Mouse (Mus musculus) adrenal gland, postnatal 36 days (tissue): Measurements from ENCODE around the gene Gm8279. TPM values are rescaled to one million over a fixed set of nuclear protein-coding genes. Genes with fewer than 3 reads are reported as not detected.
"Not testable (repeated sequence)": the region's sequence is repeated elsewhere in the genome, so short reads cannot be mapped to it uniquely, and the experiment has no call there.

Experiments used
- DNase-seq, 2 experiments: peaks; one replicate each; pipeline ENCODE4 v3.0.0; 2021; ENCODE audit warnings: mixed read lengths in 1 of 2
- long read RNA-seq, 2 experiments: library from polyadenylated mRNA; stranded (forward); transcript quantifications; one replicate each; pipeline ENCODE4 v2.0.0; 2021; ENCODE audit warnings: borderline sequencing depth in 2 of 2
- total RNA-seq, 2 experiments: library from RNA; stranded (reverse); gene quantifications; 2 replicates each; pipeline ENCODE4 v1.2.3; 2021

The Gm8279 gene
- not detected for total RNA-seq
- long read RNA-seq, experiment 1, result 0 reads
- long read RNA-seq, experiment 2, result 0 reads

DNA sequence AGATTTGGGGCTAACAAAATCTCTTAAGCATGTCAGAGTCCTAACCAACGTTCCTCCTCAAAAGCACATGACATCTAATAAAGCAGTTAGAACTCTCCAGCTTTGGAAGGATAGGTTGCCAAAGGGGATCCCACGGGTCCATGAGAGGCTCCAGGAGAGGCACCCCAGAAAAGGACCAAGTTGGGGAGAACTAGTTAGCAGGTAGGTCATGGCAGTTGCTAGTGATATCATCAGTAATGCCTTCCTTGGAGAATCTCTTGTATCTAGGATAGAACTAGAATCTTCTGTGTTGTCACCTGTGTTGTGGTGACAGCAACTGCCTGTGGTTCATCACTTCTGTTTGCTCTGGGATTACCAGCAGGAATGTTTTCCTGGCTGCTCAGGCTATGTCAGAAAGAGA is at the start of gene Gm8279:
Gm8279 (plus strand) TSS at position 301 of the 400 bp plus-strand sequence.
- not testable (repeated sequence) for DNase-seq

DNA sequence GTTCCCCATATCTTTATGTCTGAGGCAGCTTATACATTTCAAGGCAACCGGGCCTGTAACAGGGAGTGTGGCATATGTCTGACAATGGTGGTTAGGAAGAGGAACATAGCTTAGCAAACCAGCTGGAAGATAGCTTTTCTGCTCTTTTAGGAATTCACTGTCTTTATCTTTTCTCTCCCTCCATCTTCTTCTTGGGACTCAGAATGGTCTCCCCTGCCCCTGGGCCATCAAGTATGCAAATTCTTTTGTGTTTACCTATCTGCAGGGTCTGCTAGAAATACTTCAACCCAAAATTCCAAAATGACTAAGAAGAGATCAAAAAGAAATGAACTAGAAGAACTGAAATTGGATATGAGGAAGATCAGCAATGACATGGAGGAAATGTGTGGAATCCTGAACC is 32.9 kb downstream of the Gm8279 start, which contains the start of gene Gm3317:
Gm3317 (plus strand) TSS at position 301 of the 400 bp plus-strand sequence.
- DNase-seq, result not testable (repeated sequence)

DNA sequence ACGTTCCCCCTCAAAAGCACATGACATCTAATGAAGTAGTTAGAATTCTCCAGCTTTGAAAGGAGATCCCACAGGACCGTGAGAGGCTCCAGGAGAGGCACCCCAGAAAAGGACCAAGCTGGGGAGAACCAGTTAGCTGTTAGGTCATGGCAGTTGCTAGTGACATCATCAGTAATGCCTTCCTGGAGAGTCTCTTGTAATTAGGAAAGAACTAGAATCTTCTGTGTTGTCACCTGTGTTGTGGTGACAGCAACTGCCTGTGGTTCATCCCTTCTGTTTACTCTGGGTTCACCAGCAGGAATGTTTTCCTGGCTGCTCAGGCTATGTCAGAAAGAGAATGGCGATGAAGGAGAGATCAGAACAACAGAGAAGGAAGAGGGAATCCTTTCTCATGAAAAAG is 54.2 kb downstream of the Gm8279 start, which contains the start of gene Gm8271:
Gm8271 (plus strand) TSS at position 301 of the 400 bp plus-strand sequence.
- DNase-seq, result not testable (repeated sequence)

Other genes starting within 250 kb of the Gm8279 start
- gene Gm3278, start 239.1 kb upstream of the Gm8279 start, total RNA-seq, result not detected
- gene Gm8297, start 147.6 kb upstream of the Gm8279 start, total RNA-seq, result not detected
- gene Gm3298, start 115.6 kb upstream of the Gm8279 start, total RNA-seq, result not detected
- not detected for gene 4930555G01Rik, start 80.9 kb upstream of the Gm8279 start, total RNA-seq
- gene Gm8281, start 60.5 kb upstream of the Gm8279 start, total RNA-seq, result not detected
- not detected for gene Gm3317, start 33.0 kb downstream of the Gm8279 start, total RNA-seq
- gene Gm8271, start 54.3 kb downstream of the Gm8279 start, total RNA-seq, result not detected
- gene Gm3526, start 129.1 kb downstream of the Gm8279 start, total RNA-seq, result not detected
- not detected for gene Gm3542, start 203.4 kb downstream of the Gm8279 start, total RNA-seq